Mouse (Mus musculus): ENCODE measurements around the gene Mogat1.
A peak's percentile ranks its signal among the peaks of the same experiment; 100 is the strongest.

- TF ChIP-seq CTCF (IDR thresholded peaks at IDR 0.05; ENCODE audit: extremely low read depth, insufficient read depth, low read length) (peak; percentile 100), POLR2A (IDR thresholded peaks at IDR 0.05; ENCODE audit: extremely low read depth, insufficient read depth, low read length) (no peak)
Measured at GRCm38 (mm10) chr1:78525189-78525886, 14.5 kb downstream of the Mogat1 start.
